Mouse (Mus musculus): Measurements from ENCODE around the gene Tspo2. TPM values are rescaled to one million over a fixed set of nuclear protein-coding genes. Genes with fewer than 3 reads are reported as not detected.
A peak's percentile ranks its signal among the peaks of the same experiment; 100 is the strongest.

Gene Tspo2
- polyA plus RNA-seq, 1 experiment from 2014 or later: 2.5 TPM

- ATAC-seq (ENCODE audit: low FRiP score): peak; percentile 77
- H3K9ac ChIP-seq: no peak overlapping the region
Observed at GRCm38 (mm10) chr17:48467395-48468231, 16.3 kb upstream of the Tspo2 start.

GRCm38 (mm10) chr17:48466769-48467394 lies 15.6 kb upstream of the Tspo2 start:
- Histone ChIP-seq H3K4me1 (no peaks in the 10 kb centered on the region), H3K27me3 (peaks cover 16% of the 10 kb centered on the region), H3K9ac (no peak overlapping the region), H3K9me3 (replicated peaks) (no peaks in the 10 kb centered on the region), H3K36me3 (no peaks in the 10 kb centered on the region), H3K4me3 (peak overlapping the region; percentile 17), H3K4me2 (replicated peaks) (peak overlapping the region; percentile 35), H3K27ac (no peak overlapping the region)
- 36% methylated on average over 22 of the region's 22 CpGs for WGBS
- ATAC-seq (ENCODE audit: low FRiP score): peak; percentile 43; the same call in 1 of the 2 replicates

More at GRCm38 (mm10) chr17:48467395-48468231, 16.3 kb upstream of the Tspo2 start:
- H3K36me3 ChIP-seq: no peaks in the 10 kb centered on the region
- H3K9me3 ChIP-seq (replicated peaks): no peaks in the 10 kb centered on the region
- H3K4me2 ChIP-seq (replicated peaks): peak overlapping the region; percentile 35
- no peaks in the 10 kb centered on the region for H3K4me1 ChIP-seq
- H3K27me3 ChIP-seq: peaks cover 16% of the 10 kb centered on the region
- WGBS: 8% methylated on average over 22 of the region's 22 CpGs
- H3K27ac ChIP-seq: no peak overlapping the region; the same call in 1 of the 2 replicates
- peak overlapping the region; percentile 17 for H3K4me3 ChIP-seq

- no peak overlapping the region for H3K9ac ChIP-seq
- no peak for ATAC-seq (ENCODE audit: low FRiP score)
- no peaks in the 10 kb centered on the region for H3K36me3 ChIP-seq
- no peak overlapping the region for H3K4me3 ChIP-seq
- no peak overlapping the region for H3K4me2 ChIP-seq (replicated peaks)
- 88% methylated on average over 4 of the region's 4 CpGs for WGBS
- no peaks in the 10 kb centered on the region for H3K4me1 ChIP-seq
- H3K27ac ChIP-seq: no peak overlapping the region
- no peaks in the 10 kb centered on the region for H3K9me3 ChIP-seq (replicated peaks)
- peaks cover 16% of the 10 kb centered on the region for H3K27me3 ChIP-seq
Observed at GRCm38 (mm10) chr17:48463391-48463790, 12.1 kb upstream of the Tspo2 start.

GRCm38 (mm10) chr17:48462096-48462495 lies 10.8 kb upstream of the Tspo2 start:
- Histone ChIP-seq H3K9me3 (replicated peaks) (no peaks in the 10 kb centered on the region), H3K4me3 (no peak overlapping the region), H3K4me1 (no peaks in the 10 kb centered on the region), H3K36me3 (no peaks in the 10 kb centered on the region), H3K9ac (no peak overlapping the region), H3K4me2 (replicated peaks) (no peak overlapping the region), H3K27me3 (peaks cover 12% of the 10 kb centered on the region), H3K27ac (no peak overlapping the region)
- 96% methylated on average over 13 of the region's 13 CpGs for WGBS
- no peak for ATAC-seq (ENCODE audit: low FRiP score)

GRCm38 (mm10) chr17:48457971-48458653 lies 6.8 kb upstream of the Tspo2 start:
- H3K9me3 ChIP-seq (replicated peaks): no peaks in the 10 kb centered on the region
- H3K27ac ChIP-seq: no peak overlapping the region
- WGBS: 86% methylated on average over 13 of the region's 13 CpGs
- no peaks in the 10 kb centered on the region for H3K36me3 ChIP-seq
- no peaks in the 10 kb centered on the region for H3K4me1 ChIP-seq
- ATAC-seq (ENCODE audit: low FRiP score): no peak
- H3K4me3 ChIP-seq: no peak overlapping the region
- no peak overlapping the region for H3K4me2 ChIP-seq (replicated peaks)
- H3K9ac ChIP-seq: no peak overlapping the region
- H3K27me3 ChIP-seq: no peaks in the 10 kb centered on the region

GRCm38 (mm10) chr17:48455955-48456354 lies 4.6 kb upstream of the Tspo2 start:
- no peak for ATAC-seq (ENCODE audit: low FRiP score)
- no peak overlapping the region for H3K4me3 ChIP-seq
- H3K4me1 ChIP-seq: peaks cover 4% of the 10 kb centered on the region; the same call in 1 of the 2 replicates
- H3K27me3 ChIP-seq: no peaks in the 10 kb centered on the region
- H3K36me3 ChIP-seq: no peaks in the 10 kb centered on the region
- 82% methylated on average over 2 of the region's 2 CpGs for WGBS
- no peak overlapping the region for H3K27ac ChIP-seq
- no peak overlapping the region for H3K4me2 ChIP-seq (replicated peaks)
- no peak overlapping the region for H3K9ac ChIP-seq
- no peaks in the 10 kb centered on the region for H3K9me3 ChIP-seq (replicated peaks)

GRCm38 (mm10) chr17:48454688-48455087 lies 3.4 kb upstream of the Tspo2 start, which contains the start of gene Unc5cl:
Unc5cl (plus strand) TSS chr17:48454901.
- 65% methylated on average over 11 of the region's 11 CpGs for WGBS
- no peak within 1 kb of the TSS for H3K4me3 ChIP-seq

GRCm38 (mm10) chr17:48454190-48454589 lies 2.9 kb upstream of the Tspo2 start:
- no peaks in the 10 kb centered on the region for H3K27me3 ChIP-seq
- peaks cover 4% of the 10 kb centered on the region; the same call in 1 of the 2 replicates for H3K4me1 ChIP-seq
- 53% methylated on average over 7 of the region's 7 CpGs for WGBS
- H3K4me3 ChIP-seq: no peak overlapping the region
- no peak for ATAC-seq (ENCODE audit: low FRiP score)
- no peaks in the 10 kb centered on the region for H3K9me3 ChIP-seq (replicated peaks)
- H3K4me2 ChIP-seq (replicated peaks): no peak overlapping the region
- H3K9ac ChIP-seq: no peak overlapping the region
- no peak overlapping the region for H3K27ac ChIP-seq
- H3K36me3 ChIP-seq: no peaks in the 10 kb centered on the region

More at GRCm38 (mm10) chr17:48454688-48455087, 3.4 kb upstream of the Tspo2 start, which contains the start of gene Unc5cl:
- ATAC-seq (ENCODE audit: low FRiP score): no peak
- no peaks in the 10 kb centered on the region for H3K36me3 ChIP-seq
- H3K27me3 ChIP-seq: no peaks in the 10 kb centered on the region
- no peaks in the 10 kb centered on the region for H3K9me3 ChIP-seq (replicated peaks)
- no peak within 1 kb of the TSS for H3K9ac ChIP-seq
- peaks cover 4% of the 10 kb centered on the region; the same call in 1 of the 2 replicates for H3K4me1 ChIP-seq
- no peak within 1 kb of the TSS for H3K4me2 ChIP-seq (replicated peaks)
- H3K27ac ChIP-seq: no peak within 1 kb of the TSS

- Histone ChIP-seq H3K27me3 (no peaks in the 10 kb centered on the region), H3K9me3 (replicated peaks) (no peaks in the 10 kb centered on the region), H3K9ac (no peak overlapping the region), H3K36me3 (no peaks in the 10 kb centered on the region), H3K4me3 (no peak overlapping the region), H3K4me2 (replicated peaks) (no peak overlapping the region), H3K27ac (no peak overlapping the region), H3K4me1 (peaks cover 4% of the 10 kb centered on the region; the same call in 1 of the 2 replicates)
- ATAC-seq (ENCODE audit: low FRiP score): no peak
- WGBS: 80% methylated on average over 7 of the region's 7 CpGs
Observed at GRCm38 (mm10) chr17:48453489-48453888, 2.2 kb upstream of the Tspo2 start.

GRCm38 (mm10) chr17:48451753-48452444 lies 577 bp upstream of the Tspo2 start:
- Histone ChIP-seq H3K9ac (no peak overlapping the region), H3K27me3 (no peaks in the 10 kb centered on the region), H3K9me3 (replicated peaks) (no peaks in the 10 kb centered on the region), H3K4me2 (replicated peaks) (no peak overlapping the region), H3K27ac (no peak overlapping the region), H3K4me3 (no peak overlapping the region), H3K4me1 (peaks cover 4% of the 10 kb centered on the region; the same call in 1 of the 2 replicates), H3K36me3 (no peaks in the 10 kb centered on the region)
- WGBS: 63% methylated on average over 9 of the region's 9 CpGs
- ATAC-seq (ENCODE audit: low FRiP score): no peak

GRCm38 (mm10) chr17:48450666-48451352 lies 513 bp downstream of the Tspo2 start:
- Histone ChIP-seq H3K4me2 (replicated peaks) (no peak overlapping the region), H3K36me3 (no peaks in the 10 kb centered on the region), H3K4me1 (peaks cover 4% of the 10 kb centered on the region; the same call in 1 of the 2 replicates), H3K9me3 (replicated peaks) (no peaks in the 10 kb centered on the region), H3K9ac (no peak overlapping the region), H3K27ac (no peak overlapping the region), H3K27me3 (no peaks in the 10 kb centered on the region), H3K4me3 (no peak overlapping the region)
- ATAC-seq (ENCODE audit: low FRiP score): no peak
- 77% methylated on average over 13 of the region's 13 CpGs for WGBS

All from hindbrain, embryonic 12.5 days (tissue).